Mouse (Mus musculus) liver (tissue): Measurements from ENCODE around the gene Rwdd4a.
A peak's percentile ranks its signal among the peaks of the same experiment; 100 is the strongest.

ENCODE experiments used
- DNase-seq: peaks from one replicate; pipeline ENCODE4 v3.0.0-alpha.2; 2020; ENCODE audit warnings: mixed read lengths

The Rwdd4a gene

GRCm38 (mm10) chr8:47533344-47534125 lies at the start of gene Rwdd4a, which contains the start of gene Trappc11:
Gene Rwdd4a, plus strand, starts transcription at chr8:47533664.
Gene Trappc11, minus strand, starts transcription at chr8:47533470.
- DNase-seq, result peak; percentile 95

GRCm38 (mm10) chr8:47487231-47487630 lies 46.2 kb upstream of the Rwdd4a start:
- no peak for DNase-seq

- DNase-seq, result no peak
Observed at GRCm38 (mm10) chr8:47493106-47493505, 40.4 kb upstream of the Rwdd4a start.

GRCm38 (mm10) chr8:47494602-47495153 lies 38.8 kb upstream of the Rwdd4a start:
- DNase-seq, result no peak

- DNase-seq, result no peak
Observed at GRCm38 (mm10) chr8:47495428-47495827, 38.0 kb upstream of the Rwdd4a start.

GRCm38 (mm10) chr8:47501994-47502393 lies 31.5 kb upstream of the Rwdd4a start:
- no peak for DNase-seq

- no peak for DNase-seq
Observed at GRCm38 (mm10) chr8:47502546-47502945, 30.9 kb upstream of the Rwdd4a start.

- DNase-seq, result no peak
Observed at GRCm38 (mm10) chr8:47505431-47505830, 28.0 kb upstream of the Rwdd4a start.

GRCm38 (mm10) chr8:47510930-47511329 lies 22.5 kb upstream of the Rwdd4a start:
- no peak for DNase-seq

- DNase-seq, result no peak
Observed at GRCm38 (mm10) chr8:47513601-47514000, 19.9 kb upstream of the Rwdd4a start.

- DNase-seq, result no peak
Observed at GRCm38 (mm10) chr8:47528094-47528493, 5.4 kb upstream of the Rwdd4a start.

GRCm38 (mm10) chr8:47538323-47538722 lies 4.9 kb downstream of the Rwdd4a start:
- DNase-seq, result no peak

- DNase-seq, result no peak
Observed at GRCm38 (mm10) chr8:47542746-47543145, 9.3 kb downstream of the Rwdd4a start.

- DNase-seq, result no peak
Observed at GRCm38 (mm10) chr8:47544094-47544493, 10.6 kb downstream of the Rwdd4a start.

GRCm38 (mm10) chr8:47547102-47547501 lies 13.6 kb downstream of the Rwdd4a start:
- DNase-seq, result no peak

GRCm38 (mm10) chr8:47553613-47554012 lies 20.1 kb downstream of the Rwdd4a start:
- DNase-seq, result peak; percentile 13

GRCm38 (mm10) chr8:47556446-47556845 lies 23.0 kb downstream of the Rwdd4a start:
- DNase-seq, result no peak

GRCm38 (mm10) chr8:47558274-47558673 lies 24.8 kb downstream of the Rwdd4a start:
- no peak for DNase-seq

GRCm38 (mm10) chr8:47560801-47561200 lies 27.3 kb downstream of the Rwdd4a start:
- no peak for DNase-seq

- DNase-seq, result no peak
Observed at GRCm38 (mm10) chr8:47566551-47566950, 33.1 kb downstream of the Rwdd4a start.

- no peak for DNase-seq
Observed at GRCm38 (mm10) chr8:47568098-47568497, 34.6 kb downstream of the Rwdd4a start.

- DNase-seq, result no peak
Observed at GRCm38 (mm10) chr8:47570161-47570560, 36.7 kb downstream of the Rwdd4a start.

- no peak for DNase-seq
Observed at GRCm38 (mm10) chr8:47573482-47573881, 40.0 kb downstream of the Rwdd4a start.

GRCm38 (mm10) chr8:47581454-47581853 lies 48.0 kb downstream of the Rwdd4a start:
- DNase-seq, result no peak

- DNase-seq, result no peak
Observed at GRCm38 (mm10) chr8:47588616-47589015, 55.2 kb downstream of the Rwdd4a start.
